Mouse (Mus musculus) retina, postnatal 7 days (tissue): Measurements from ENCODE around the gene Gm28048.

ENCODE experiments used
- DNase-seq: peaks from one replicate; pipeline ENCODE4 v3.0.0-alpha.2; 2012; ENCODE audit warnings: low read depth, low spot score

The Gm28048 gene

GRCm38 (mm10) chr11:22990393-22991126, 8.7 kb upstream of the Gm28048 start, which contains the start of gene Cct4:
TSS of gene Cct4 (plus strand) at chr11:22990519.
- peak; percentile 86 for DNase-seq

DNA sequence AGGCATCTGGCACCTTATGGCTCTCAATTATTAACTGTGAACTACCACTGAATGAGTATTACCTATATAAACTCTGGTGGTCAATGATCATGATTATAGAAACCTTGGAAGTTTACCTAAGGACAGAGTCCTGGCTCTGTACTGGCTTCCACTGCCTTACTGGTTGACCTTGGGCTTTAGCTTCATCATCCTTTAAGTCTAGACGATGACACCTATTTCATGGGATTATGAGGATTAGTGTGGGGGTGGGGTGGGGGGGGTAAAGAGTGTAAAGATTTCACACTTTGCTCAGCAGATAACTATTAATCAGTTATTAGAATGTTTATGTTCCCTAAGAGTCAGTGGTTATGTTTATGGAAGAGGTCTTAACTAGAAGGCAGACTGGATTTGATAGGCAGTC, 7.9 kb upstream of the Gm28048 start:
- DNase-seq = no peak

DNA sequence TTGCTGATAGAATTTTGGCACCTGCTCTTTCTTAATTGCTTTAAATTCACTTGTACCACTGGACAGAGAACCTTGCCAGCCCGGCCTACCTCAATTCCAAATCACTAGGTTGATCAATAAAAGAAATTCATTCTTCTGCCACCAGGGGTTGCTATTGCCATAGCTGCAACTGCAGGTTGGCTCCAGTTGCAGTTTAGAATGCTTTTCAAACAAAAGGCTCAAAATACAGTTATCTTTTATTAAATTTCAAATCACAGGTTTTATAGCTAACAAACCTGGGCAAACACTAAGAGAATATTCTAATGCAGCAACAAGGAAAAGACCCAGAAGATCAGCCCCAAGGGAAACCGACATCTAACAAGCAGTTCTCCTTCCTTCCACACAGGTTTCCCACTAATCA, 5.5 kb upstream of the Gm28048 start:
- DNase-seq = no peak

DNA sequence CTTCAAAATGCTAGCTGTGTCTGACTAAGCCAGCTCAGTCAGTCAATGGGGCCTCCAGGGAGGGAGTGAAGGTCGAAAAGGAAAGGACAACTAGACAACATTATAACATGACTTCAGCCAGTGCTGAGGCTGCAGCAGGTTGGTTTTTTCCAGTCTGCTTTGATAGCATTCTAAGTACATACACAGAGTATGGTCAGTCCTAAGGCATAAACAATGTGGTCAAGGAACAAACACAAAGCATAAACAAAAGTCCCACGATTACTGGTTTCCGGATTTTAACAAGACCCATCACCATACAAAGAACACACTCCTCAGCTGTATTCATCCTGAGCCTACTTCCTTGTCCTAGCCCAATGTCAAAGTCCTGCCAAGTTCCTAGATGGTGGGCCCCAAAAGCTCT, 3.6 kb upstream of the Gm28048 start:
- no peak for DNase-seq

DNA sequence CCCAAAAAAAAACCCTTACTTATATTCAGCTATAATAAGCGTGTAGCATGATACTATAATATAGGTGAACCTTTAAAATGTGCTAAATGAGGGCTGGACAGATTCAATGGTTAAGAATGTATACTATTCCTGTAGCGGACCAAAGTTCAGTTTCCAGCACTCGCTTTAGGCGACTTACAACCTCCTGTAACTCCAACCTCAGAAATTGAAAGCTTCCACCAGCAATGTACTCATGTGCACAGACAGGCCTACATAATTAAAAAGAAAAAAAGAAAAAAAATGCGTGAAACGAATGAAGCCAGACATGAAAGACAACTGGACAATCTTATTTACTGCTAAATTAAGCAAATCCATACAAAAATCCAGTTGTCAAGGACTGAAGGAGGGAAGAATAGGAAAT, 956 bp upstream of the Gm28048 start:
- DNase-seq = no peak

DNA sequence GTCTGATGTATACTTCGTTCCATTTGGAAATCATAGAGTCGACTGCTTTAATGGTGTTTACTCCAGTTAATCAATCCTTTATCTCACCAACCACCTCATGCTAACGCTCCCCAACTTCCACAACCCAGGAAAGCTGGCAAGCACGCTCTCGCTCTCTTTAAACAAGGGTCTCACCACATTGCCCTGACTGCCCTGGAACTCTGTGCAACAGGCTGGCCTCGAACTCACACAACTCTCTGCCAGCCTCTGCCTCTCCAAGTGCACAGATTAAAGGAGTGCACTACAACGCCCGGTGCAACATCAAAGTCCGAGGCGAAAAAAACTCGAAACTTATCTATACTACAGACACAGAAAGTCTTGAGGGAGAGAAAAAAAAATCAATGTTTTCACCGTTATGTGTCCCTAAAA, 343 bp downstream of the Gm28048 start:
- no peak for DNase-seq

- no peak for DNase-seq
Measured at GRCm38 (mm10) chr11:22981041-22981440, 849 bp downstream of the Gm28048 start.

DNA sequence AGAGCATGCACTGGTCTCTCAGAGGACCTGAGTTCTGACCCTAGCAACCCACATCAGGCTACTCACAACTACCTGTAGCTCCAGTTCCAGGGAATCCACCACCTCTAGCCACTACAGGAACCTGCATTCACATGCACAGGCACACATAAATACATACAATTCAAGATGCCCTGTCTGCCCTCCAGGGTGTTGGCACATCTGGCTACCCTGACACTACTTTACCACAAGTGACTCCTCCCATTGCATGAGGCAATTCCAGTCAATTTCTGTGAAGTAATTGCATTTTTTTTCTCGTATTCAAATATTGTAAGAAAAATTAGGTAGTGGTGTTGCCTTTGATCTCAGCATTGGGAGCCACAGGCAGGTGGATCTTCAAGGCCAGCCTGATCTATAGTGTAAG, 2.7 kb downstream of the Gm28048 start:
- DNase-seq = no peak

DNA sequence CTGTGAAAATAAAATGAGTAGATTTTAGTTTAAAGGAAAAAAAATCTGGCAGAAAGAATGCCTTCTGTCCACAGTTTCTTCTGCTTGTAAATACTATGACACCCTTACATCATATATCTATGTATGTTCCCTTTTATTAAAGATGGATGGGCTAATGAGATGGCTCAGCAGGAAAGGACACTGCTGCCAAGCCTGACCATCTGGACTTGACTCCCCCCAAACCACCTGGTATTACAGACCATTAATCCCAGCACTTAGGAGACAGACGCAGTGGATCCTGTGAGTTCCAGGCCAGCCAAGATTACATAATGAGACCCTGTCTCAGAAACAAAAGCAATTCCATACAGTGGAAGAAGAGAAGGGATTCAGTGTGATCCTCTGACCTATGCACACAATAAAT, 3.2 kb downstream of the Gm28048 start:
- no peak for DNase-seq

GRCm38 (mm10) chr11:22978215-22978614, 3.7 kb downstream of the Gm28048 start:
- DNase-seq = no peak

- no peak for DNase-seq
Measured at GRCm38 (mm10) chr11:22973599-22973998, 8.3 kb downstream of the Gm28048 start.

DNA sequence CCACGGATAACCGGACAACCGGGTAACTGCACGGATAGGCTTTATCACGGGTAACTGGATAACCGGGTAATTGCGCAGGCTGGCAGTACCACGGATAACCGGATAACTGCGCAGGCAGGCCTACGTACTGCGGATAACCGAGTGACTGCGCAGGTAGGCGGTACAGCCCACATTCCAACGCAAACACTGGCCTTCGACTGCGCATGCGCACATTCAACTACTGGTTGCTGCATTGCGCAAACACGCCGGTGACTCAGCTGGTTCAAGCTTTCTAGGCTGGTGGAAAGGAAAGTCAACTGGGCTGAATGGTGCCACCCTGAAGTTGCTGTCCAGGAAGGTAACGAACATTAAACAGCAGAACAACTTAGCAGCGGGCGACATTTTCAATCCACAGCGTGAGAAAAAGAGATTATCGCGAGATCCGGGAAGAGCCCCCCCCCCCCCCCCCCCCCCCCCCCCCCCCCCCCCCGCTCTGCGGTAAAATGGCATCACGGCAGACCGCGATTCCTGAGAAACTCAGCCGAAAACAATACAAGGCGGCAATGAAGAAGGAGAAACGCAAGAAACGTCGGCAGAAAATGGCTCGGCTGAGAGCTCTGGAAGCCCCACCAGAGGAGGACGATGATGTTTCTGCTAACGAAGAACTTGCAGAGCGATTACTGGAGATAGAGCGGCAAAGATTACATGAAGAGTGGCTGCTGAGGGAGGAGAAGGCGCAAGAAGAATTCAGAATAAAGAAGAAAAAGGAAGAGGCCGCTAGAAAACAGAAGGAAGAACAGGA, 9.0 kb downstream of the Gm28048 start:
- peak; percentile 49 for DNase-seq

- no peak for DNase-seq
Measured at GRCm38 (mm10) chr11:22971835-22972709, 9.8 kb downstream of the Gm28048 start, which contains the start of gene Zrsr1. TSS of gene Zrsr1 (plus strand) at chr11:22972005.

DNA sequence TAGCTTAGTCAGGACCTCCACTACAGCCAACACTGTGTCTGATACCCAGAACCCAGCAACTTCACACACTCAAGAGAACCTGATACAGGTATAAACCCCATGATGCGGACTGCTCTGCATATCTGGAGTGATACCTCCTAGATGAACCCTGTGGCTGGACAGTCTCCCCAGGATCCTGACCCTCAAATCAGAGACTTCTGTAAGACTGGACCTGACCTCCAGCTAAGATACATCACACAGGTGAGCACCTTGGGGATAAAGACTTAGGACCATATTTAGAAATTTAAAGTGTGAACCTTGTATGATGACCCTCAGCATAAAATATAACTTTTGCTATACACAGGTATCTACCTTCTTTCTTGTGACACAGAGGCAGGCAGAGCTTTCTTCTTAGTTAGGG, 11.3 kb downstream of the Gm28048 start:
- no peak for DNase-seq

DNA sequence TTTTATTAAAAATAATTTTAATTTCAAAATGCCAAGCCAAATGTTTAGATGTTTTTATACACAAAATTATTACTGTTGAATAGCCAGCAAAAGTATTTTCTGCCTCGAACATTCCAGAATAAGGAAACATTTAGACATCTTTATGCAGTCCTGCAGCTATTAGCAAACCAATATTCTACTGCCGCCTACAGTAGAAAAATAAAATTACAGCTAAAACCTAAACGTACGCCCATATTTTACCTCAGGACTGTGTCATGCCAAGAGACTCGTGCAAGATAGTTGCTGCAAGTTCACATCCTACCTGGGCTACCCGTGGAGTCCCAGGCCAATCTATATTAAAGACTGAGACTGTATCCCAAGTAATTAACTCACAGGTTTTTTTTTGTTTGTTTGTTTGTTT, 12.4 kb downstream of the Gm28048 start:
- no peak for DNase-seq

- no peak for DNase-seq
Measured at GRCm38 (mm10) chr11:22965503-22965902, 16.4 kb downstream of the Gm28048 start.

DNA sequence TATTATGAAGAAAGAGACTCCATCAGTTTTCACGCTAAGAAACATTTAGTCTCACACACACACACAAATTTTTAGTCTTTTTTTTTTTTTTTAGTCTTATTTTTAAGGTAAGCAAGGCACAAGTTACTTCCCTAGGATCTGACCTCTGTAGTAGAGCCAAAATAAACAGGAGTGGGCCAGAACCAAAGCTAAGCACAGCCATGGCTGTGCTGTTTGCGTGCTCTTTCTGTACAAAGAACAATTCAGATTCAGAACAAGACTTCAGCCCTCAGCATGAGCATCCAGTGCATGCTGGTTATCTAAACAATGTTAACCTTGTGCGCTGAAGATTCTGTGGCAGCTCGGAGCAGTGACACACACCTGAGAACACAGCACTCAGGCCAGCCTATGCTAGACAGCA, 17.5 kb downstream of the Gm28048 start:
- no peak for DNase-seq

GRCm38 (mm10) chr11:22962101-22962500, 19.8 kb downstream of the Gm28048 start:
- DNase-seq = no peak

DNA sequence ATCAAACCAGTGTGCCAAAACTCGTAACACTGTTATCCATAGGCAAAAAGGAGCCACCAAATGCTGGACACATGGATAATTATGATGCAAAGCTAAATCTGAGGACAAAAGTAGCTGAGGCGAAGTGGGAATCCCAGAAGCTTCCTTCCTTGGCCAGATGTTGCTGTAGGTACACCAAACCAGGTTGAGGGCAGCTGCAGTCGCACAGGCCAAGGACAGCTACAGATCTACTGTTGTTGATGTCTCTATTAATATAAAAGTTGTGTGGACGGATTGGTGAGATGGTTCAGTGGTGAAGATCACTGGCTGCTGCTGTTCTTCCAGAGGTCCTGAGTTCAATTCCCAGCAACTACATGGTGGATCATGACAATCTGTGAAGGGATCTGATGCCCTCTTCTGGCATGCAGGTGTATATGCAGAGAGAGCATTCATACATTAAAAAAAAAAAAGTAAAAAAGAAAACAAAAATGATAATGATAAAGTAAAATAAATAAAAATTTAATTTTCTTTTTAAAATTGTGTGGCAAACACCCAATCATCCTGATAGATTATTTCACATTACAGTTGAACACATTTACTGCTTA, 24.0 kb downstream of the Gm28048 start:
- DNase-seq = no peak

GRCm38 (mm10) chr11:22956830-22957229, 25.1 kb downstream of the Gm28048 start:
- DNase-seq = no peak

DNA sequence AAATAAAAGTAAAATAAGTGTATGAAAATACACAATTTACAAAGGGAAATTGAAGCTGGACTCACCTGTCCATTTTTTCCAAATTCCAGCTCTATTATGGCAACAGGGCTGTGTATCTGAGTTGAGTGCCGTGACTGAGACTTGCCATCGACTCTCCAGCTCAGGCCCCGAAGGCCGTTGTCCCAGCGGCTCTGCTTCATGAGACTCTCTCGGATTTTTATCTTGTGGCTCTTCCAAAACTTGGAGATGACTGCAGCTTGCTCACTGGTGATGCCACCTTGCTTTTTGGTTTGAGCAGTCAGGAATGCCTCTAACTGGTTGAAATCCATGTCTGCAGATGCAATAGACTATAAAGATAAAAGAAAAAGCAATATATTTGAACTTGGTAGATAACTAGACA, 25.5 kb downstream of the Gm28048 start:
- no peak for DNase-seq

- DNase-seq = no peak
Measured at GRCm38 (mm10) chr11:22952668-22953067, 29.2 kb downstream of the Gm28048 start.
